Mouse (Mus musculus): ENCODE data around the gene Lypd1. TPM values are rescaled to one million over a fixed set of nuclear protein-coding genes. Genes with fewer than 3 reads are reported as not detected.

The Lypd1 gene
- 1.1 TPM for polyA plus RNA-seq (2014; fragmentation: Illumina TruSeq; extraction: RNeasy Lipid Tissue Mini Kit (QIAGEN cat#74804); ENCODE audit: low read depth, low replicate concordance)

GRCm38 (mm10) chr1:125912601-125913600 lies at the start of gene Lypd1:
Lypd1 (minus strand) TSS chr1:125913101.

Other genes starting within 250 kb of the Lypd1 start
- gene Gpr39, start 236.1 kb downstream of the Lypd1 start, polyA plus RNA-seq (2014; fragmentation: Illumina TruSeq; extraction: RNeasy Lipid Tissue Mini Kit (QIAGEN cat#74804); ENCODE audit: low read depth, low replicate concordance): 5.5 TPM